Mouse (Mus musculus) stomach, postnatal 0 days (tissue): Measurements from ENCODE around the gene Cep135.

Experiments used
- CTCF ChIP-seq: IDR thresholded peaks from 2 replicates; pipeline ENCODE4 v1.5.1; 2016; ENCODE audit warnings: antibody characterized with exemption, low read depth, mild to moderate bottlenecking, moderate library complexity
- EP300 ChIP-seq: optimal IDR thresholded peaks from 2 replicates; pipeline ENCODE3; 2016; ENCODE audit warnings: antibody characterized with exemption

- TF ChIP-seq EP300 (no peak), CTCF (no peak)
Observed at GRCm38 (mm10) chr5:76675369-76675768, 86.9 kb downstream of the Cep135 start.
